Mouse (Mus musculus) thymus, postnatal 4 days (tissue): ENCODE data around the gene Mcam.

ENCODE experiments used
- DNase-seq: peaks from one replicate; pipeline ENCODE4 v3.0.0; 2021

Gene Mcam

DNA sequence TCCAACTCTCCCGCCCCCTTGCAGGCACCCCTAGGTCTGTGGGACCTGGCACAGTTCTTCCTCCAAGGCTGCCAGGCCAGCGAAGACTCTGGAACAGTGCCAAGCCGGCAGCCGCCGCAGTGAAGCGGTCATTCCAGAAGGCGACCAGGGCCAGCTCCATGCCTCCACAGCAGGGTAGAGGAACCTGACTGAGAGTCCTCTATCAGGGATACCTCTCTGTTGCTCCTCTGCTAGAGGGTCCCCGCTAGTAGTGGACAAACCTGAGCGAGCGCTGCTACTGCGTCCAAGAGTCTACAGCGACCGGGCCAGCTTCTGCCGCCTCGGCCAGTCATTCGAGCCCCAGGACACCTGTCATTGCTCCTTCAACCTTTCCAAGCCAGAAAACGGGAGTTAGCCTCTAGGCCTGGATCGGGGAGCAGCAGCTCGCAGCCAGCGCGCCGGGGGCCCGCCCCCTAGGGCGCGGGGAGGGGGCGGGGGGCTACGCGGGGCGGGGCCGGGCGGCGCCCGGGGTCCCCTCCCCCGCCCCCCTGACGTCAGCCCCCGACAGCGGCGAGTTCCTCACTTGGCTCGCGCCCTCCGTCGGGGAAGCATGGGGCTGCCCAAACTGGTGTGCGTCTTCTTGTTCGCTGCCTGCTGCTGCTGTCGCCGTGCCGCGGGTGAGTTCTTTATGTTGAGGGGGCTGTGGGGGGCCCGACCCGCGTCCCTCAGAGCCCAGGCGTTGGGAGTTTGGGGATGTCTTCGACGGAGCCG, at the start of gene Mcam:
TSS of gene Mcam (plus strand) at position 369 of the 750 bp plus-strand sequence.
- DNase-seq, result peak; percentile 78

DNA sequence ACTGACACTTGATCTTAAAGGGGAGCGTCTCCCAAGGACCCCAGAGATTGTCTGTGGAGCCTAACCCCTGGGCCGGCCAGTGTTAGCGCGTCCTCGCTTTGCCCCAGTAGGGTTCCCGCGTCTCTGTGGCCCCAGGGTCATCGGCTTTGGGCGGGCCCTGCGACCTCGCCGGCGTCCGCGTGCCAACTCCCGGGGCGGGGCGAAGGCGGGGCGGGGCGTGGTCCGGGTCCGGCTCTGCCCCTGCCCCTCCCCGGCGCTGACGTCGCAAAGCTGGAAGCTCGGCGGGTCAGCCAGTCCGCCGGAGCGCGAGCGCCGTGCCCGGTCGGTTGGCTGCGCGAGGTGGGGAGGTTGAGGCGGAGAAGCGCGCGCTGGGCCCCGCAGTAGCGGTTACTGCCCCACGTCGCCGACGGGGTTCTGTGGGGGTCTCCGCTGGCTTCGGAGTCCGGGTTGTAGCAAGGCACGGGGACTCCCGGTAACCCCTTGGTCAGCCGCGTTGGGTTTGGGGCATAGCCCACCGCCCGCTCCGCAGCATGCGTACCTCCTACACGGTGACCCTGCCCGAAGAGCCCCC, 49.5 kb upstream of the Mcam start:
- DNase-seq, result peak; percentile 84

DNA sequence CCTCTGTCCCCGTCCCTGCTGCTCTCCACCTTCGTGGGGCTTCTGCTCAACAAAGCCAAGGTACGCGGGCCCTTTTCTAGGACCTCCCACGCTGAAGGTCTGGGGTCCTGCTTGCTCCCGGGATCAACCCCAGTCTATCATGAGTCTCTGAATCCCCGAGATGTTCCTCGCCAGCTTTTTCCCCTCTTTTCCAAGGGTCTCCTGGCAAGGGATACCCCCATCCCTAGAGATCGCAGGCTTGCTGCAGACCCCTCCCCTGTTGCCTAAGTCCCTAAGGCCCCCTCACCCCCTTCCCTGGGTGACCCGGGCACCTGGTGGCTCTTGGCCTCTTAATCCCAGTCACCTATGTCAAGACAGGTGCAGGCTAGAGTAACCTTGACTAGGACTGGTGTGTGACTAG, 49.0 kb upstream of the Mcam start:
- no peak for DNase-seq

DNA sequence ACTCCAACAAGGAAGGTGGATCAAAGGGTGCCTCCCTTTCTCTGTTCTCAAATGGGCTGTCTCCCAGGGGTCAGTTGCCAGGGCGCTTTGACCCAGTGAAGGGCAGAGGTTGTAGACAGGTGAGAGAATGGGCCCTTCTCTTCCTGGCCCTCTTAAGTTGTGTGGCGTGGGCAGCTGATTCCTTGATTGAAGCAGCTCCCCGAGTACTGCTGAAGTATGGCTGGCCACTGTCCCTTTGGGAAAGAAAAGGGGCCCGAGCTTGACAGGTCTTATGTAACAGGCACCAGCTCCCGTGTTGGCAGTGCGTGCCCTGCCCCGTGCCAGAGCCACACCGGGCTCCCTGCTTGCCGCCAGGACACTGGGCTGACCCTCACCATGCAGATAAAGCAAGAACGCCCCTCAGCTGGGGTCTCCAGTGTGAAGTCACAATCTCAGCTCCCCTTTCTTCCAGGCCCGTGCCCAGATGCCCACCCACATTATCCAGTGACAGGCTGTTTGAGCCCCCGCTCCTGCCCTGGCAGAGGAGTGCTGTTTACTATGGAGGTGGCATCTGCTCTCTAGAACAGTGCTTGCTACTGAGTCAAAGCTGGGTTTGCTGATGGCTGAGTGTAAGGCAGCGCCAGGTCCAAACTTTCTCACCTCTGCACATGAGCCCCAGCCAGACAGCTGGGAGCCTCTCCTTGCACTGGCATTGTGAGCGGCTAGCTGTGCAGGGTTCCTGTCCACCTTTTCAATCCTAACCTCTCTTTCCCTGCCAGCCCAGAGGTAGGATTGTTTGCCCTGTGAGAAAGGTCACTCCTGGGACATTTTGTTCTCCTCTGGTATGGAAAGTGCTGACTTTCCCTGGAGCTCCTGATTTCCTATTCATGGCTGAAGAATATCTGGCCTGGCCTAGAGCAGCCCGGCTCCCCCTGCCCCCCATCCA, 48.3 kb upstream of the Mcam start:
- no peak for DNase-seq

GRCm38 (mm10) chr9:44086960-44087359, 47.3 kb upstream of the Mcam start:
- no peak for DNase-seq

GRCm38 (mm10) chr9:44087761-44088455, 46.4 kb upstream of the Mcam start:
- no peak for DNase-seq

GRCm38 (mm10) chr9:44088877-44089608, 45.2 kb upstream of the Mcam start:
- DNase-seq, result peak; percentile 59

DNA sequence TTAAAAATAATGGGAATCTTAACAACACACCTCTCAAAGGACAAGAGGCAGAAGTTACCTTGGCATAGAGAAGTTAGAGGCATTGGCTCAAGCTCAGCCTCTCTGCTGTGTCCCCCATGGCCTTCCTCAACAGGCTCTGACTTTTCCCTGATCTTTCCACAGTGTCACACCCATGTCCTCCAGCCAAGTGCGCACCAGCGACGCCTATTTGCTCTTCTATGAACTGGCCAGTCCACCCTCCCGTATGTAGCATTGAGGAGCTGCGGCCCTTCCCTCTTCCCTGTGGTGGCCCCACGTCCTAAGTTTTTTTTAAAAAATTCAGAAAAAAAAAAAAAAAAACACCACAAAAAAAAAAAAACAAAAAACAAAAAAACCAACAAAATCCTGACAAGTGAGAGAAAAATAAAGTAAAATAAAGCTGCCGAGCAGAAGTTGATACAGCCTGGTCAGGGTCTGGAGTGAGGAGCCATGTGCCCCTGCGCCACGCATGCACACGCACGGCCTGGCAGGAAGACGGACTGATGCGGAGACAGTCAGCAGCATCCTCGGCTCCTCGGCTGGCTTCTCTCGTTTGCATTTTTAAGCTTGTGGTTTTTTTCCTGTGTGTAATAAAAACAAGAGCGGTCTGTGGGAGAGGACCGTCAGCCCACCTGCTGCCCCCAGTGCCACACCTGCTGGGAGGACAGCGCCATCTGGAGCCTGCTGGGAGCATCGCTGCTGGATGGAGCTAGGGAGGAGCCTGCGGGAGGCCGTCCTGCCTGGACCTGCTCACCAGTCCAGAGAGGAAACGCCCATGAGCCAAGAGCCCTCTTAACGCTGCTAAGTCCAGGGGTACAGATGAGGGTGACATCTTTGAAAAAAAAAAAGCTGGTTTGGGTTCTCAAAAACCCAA, 40.4 kb upstream of the Mcam start:
- peak; percentile 94 for DNase-seq

DNA sequence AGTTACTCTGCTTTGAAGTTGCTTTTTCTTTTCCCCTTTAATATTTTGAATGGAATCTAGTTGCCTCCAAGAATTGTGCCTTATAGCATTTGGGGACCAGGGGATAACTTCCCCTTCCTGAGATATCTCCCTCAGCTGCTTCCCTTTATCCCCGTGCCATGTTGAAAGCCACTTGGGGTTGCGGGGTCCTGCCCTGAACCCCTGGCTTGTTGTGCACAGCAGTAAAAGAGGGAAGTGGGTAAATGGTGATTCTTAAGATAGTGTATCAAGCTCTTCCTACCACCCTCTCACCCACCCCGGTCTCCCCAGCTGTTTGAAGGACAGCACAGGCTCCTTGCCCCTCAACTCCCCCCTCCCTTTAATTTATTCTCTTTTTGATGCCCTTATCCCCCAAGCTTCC, 39.5 kb upstream of the Mcam start:
- DNase-seq, result no peak

- DNase-seq, result no peak
Measured at GRCm38 (mm10) chr9:44095781-44096180, 38.5 kb upstream of the Mcam start.

GRCm38 (mm10) chr9:44096536-44096935, 37.7 kb upstream of the Mcam start:
- no peak for DNase-seq

GRCm38 (mm10) chr9:44101490-44101889, 32.8 kb upstream of the Mcam start, which contains the start of gene Mfrp:
Gene Mfrp, plus strand, starts transcription at chr9:44101729.
- DNase-seq, result no peak

DNA sequence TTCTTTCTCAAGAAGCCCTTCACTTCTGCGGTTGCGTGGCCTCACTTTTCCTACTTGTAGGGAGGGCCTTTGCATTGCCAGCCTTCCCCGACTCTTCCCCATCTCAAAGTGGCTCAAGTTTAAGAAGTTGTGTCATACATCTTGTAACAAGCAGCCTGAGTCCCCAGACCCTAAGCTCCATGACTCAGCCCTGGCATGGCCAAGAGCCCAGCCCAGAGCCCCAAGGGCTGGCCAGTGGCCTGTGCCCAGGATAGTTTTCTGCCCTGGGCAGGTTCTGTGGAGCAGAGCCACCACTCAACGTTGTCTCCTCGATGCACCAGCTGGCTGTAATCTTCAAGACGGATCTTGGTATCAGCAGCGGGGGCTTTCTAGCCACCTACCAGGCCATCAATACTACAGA, 29.4 kb upstream of the Mcam start:
- no peak for DNase-seq

DNA sequence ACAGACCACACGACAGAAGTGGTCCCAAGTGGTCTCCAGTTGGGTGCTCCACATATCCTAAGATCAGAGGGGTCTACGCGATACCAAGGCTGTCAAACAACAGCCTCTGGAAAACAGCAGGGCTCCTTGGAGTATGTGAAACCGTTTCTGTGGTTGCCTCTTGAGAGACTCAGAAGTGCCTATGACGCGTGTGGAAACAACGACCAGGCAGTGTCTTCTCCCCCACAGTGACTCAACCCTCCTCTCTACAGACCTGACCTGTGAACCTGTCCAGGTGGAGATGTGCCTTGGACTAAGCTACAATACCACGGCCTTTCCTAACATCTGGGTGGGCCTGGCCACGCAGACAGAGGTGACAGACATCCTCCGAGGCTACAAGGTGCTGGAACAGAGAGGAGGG, 28.5 kb upstream of the Mcam start:
- no peak for DNase-seq

DNA sequence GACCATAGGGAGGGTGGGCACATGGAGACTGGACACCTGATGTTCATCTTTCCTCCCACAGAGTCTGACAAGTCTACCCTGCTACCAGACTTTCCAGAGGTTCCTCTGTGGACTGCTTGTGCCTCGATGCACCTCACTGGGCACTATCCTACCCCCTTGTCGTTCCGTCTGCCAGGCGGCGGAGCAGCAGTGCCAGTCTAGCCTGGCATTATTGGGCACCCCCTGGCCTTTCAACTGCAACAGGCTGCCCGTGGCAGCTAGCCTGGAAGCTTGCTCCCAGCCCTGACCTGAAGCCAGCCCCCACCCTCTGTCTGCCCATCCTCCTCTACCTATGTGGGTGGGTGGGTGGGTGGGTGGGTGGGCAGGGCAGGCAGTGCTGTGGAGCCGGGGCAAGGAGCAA, 28.1 kb upstream of the Mcam start:
- DNase-seq, result no peak

- no peak for DNase-seq
Measured at GRCm38 (mm10) chr9:44106596-44106995, 27.7 kb upstream of the Mcam start.

GRCm38 (mm10) chr9:44107110-44107509, 27.2 kb upstream of the Mcam start, which contains the start of gene C1qtnf5:
Gene C1qtnf5, plus strand, starts transcription at chr9:44107245.
- DNase-seq, result no peak

- DNase-seq, result peak; percentile 64
Measured at GRCm38 (mm10) chr9:44107557-44108179, 26.6 kb upstream of the Mcam start.

DNA sequence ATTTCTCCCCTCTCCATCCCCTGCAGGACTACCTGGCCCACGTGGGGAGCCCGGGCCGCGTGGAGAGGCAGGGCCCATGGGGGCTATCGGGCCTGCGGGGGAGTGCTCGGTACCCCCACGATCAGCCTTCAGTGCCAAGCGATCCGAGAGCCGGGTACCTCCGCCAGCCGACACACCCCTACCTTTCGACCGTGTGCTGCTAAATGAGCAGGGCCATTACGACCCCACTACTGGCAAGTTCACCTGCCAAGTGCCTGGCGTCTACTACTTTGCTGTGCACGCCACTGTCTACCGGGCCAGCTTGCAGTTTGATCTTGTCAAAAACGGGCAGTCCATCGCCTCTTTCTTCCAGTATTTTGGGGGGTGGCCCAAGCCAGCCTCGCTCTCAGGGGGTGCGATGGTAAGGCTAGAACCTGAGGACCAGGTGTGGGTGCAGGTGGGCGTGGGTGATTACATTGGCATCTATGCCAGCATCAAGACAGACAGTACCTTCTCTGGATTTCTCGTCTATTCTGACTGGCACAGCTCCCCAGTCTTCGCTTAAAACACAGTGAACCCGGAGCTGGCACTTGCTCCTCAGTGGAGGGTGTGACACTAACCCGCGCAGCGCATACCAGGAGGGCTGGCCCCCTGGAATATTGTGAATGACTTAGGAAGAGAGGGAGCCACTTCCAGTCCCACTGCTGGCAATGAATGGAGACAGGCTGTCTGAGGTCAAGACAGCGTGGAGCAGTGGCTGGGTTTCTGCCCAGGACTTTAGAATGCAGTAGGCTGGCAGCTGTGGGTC, 25.8 kb upstream of the Mcam start:
- no peak for DNase-seq
